Mouse (Mus musculus) cerebral cortex, adult 2 months (tissue): ENCODE results near the gene Fam172a.

ENCODE experiments used
- WGBS: fragments of 180-500 bp; shearing (Covaris S2); methylation state at CpG from one replicate; pipeline ENCODE4 v1.1.7; 2018; 5-methylcytosine and 5-hydroxymethylcytosine counted together

Gene Fam172a

GRCm38 (mm10) chr13:78181071-78181929 is 479.5 kb downstream of the Fam172a start:
- 5% methylated on average over 44 of the region's 44 CpGs for WGBS

DNA sequence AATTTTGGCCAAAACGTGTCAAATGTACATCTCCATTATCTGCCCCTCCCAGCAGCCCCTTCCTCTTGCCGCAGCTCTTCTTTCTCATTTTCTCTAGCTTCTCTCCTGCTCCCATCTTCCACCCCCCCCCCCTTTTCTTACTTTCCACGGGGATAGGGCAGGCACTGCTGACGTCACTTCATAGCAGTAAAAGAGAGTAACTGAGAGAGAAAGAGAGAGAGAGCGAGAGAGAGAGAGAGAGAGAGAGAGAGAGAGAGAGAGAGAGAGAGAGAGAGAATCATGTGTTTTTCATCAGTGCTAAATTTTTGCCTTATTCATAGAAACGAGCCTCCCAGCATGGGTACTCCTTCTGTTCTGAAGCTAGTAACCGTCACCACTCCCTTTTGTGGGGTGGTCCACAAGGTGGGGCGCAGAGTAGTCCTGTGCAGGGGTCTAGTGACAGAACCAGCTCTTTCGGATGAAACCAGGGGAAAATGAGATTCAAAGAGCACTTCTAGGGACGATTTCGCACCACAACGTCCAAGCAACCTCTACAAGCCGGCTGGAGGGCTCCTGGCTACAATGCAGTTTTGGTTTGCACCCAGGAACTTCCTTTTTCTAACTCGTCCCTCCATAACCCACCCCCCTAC is 480.2 kb downstream of the Fam172a start:
- 15% methylated on average over 14 of the region's 14 CpGs for whole genome bisulfite sequencing

GRCm38 (mm10) chr13:78183004-78183403 is 481.2 kb downstream of the Fam172a start:
- WGBS = 44% methylated on average over 5 of the region's 5 CpGs

GRCm38 (mm10) chr13:78183986-78184385 is 482.2 kb downstream of the Fam172a start:
- 55% methylated on average over 5 of the region's 5 CpGs for WGBS

DNA sequence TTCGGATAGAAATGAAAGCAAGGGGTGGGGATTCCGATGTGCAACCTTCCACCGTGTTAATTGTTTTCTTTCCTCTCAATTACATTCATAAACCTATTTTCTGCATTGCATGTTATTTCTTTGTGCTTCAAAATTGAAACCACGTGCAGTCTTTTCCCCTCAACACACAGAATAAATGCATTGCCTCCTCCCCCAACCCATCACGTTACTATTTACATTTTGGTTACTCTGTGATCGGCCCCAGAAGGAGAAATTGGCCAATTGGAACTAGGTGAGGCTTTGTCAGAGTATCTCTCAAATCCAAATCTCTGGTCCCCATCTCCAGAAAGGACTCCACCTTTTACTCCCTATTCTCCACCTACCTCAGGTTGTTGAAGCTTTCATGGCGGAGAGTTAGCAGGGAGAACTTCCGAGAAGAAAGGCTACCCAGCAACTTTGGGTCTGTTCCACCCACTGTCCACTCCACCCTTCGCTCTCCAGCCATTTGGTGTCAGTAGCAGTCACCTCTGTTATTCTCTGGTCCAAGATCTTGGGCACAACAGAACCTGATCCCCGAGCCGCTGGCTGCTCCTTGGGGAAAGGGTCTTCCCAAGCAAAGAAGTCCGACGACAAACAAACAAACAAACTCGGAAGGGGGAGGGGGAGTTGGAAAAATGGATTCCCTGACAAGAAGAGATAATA is 483.1 kb downstream of the Fam172a start:
- 43% methylated on average over 14 of the region's 14 CpGs for WGBS

- 48% methylated on average over 12 of the region's 12 CpGs for WGBS
Observed at GRCm38 (mm10) chr13:78186340-78186946, 484.6 kb downstream of the Fam172a start.

- WGBS = 63% methylated on average over 5 of the region's 5 CpGs
Observed at GRCm38 (mm10) chr13:78187833-78188232, 486.0 kb downstream of the Fam172a start.

GRCm38 (mm10) chr13:78189586-78189985 is 487.8 kb downstream of the Fam172a start:
- WGBS = 58% methylated on average over 10 of the region's 10 CpGs

GRCm38 (mm10) chr13:78193211-78193610 is 491.4 kb downstream of the Fam172a start:
- 33% methylated on average over 4 of the region's 4 CpGs for WGBS

DNA sequence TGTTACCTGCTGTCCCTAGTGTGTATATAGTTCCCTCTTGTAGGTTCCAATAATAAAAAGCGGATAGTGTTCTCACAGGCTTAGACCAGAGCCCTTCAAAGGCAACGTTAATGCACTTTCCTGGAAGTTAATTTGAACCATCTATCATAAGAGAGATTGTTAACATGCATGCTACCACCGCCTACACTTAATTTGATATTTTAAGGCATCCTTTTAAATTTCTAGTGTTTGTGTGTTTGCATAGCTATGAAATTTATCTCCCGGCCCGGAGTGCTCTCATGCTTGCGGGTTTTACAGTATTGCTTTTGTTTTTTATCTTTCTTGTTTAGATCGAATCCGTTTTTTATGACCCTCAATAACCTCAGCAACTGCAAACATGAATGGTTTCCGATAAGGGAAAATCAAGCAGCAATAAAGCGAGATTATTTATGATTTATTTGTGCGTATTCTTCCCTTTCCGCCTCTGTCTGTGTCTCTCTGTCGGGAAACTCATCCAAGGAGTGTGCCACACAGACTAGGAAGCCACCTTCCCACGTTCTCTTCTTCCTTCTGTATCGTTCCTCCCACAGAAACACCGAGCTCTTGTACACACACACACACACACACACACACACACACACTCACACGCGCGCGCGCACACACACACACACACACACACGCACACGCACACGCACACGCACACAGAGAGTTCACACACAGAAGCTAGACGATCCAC is 492.5 kb downstream of the Fam172a start:
- WGBS = 25% methylated on average over 26 of the region's 26 CpGs

DNA sequence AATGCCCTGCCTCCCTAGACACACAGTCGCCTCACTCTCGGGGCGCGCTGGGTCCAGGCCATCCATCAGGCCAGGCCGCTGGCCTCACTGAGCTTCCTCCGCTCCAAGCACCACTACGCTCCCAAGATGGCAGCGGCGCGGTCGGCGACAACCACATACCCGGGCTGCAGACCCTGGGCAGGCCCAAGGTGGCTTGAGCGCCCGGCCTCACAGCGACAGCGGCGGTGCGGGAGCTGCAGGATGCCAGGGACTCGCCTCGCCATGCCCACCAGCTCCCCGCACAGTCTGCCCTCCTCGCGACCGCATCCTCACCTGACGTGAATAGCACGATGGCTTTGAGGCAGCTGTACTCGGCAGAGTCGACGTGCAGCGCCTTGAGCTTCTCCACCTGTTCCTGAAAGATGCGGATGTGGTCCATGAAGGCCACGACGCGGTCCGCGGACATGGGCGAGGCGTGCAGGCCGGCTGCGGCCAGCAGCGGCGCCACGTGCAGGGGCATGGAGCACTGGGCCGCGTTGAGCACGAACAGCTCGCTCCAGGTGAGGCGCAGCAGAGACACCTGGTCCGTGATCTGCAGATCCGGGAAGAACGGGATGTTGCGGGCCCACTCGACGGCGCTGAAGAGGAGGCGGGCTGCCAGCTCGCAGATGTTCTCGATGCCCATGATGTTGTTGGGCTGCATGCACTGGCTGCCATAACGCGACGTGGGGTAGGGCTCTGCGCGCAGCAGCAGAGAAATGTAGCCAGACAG is 493.2 kb downstream of the Fam172a start:
- WGBS = 14% methylated on average over 64 of the region's 64 CpGs

GRCm38 (mm10) chr13:78195601-78196115 is 493.8 kb downstream of the Fam172a start:
- WGBS = 16% methylated on average over 13 of the region's 13 CpGs

- WGBS = 37% methylated on average over 7 of the region's 7 CpGs
Observed at GRCm38 (mm10) chr13:78196236-78196796, 494.5 kb downstream of the Fam172a start.

GRCm38 (mm10) chr13:78197286-78197818 is 495.5 kb downstream of the Fam172a start:
- 5% methylated on average over 9 of the region's 9 CpGs for WGBS

GRCm38 (mm10) chr13:78197819-78198390 is 496.1 kb downstream of the Fam172a start:
- under 1% methylated on average over 29 of the region's 33 CpGs for WGBS

GRCm38 (mm10) chr13:78198391-78198870 is 496.6 kb downstream of the Fam172a start:
- WGBS = 2% methylated on average over 54 of the region's 63 CpGs

DNA sequence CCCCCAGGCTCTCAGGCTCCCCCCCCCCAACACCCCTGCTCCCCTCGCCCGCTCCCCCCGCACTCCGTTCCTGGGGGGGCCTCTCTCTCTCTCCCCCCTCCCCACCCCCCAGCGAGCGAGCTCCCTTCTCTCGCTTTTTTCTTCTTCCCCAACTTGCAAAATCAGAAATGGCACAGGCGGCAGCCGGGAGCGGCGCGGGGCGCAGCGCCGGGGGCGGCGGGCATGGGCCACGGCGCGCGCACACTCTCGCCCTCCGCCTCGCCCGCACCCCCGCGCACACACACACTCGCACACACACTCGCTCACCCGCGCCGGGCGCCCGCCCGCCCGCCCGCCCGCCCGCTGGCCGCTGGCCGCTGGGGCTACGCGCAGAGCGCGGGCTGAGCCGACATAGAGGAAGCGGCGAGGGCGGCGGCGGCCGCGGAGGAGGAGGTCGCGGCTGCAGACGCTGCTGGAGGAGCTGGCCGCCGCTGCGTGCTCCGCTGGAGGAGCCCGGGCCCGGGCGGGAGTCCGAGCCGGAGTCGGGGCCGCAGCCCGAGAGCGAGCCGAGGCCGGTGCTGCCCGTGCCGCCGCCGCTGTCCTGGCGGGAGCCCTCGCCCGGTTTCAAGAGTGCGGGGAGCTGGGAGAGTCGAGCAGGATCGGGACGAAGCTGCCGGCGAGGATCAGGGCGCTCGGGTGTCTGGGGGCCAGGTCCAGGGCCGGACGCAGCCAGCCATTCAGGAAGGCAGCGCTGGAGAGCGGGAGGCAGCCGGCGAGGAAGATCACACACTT is 497.2 kb downstream of the Fam172a start:
- WGBS = 3% methylated on average over 91 of the region's 92 CpGs

DNA sequence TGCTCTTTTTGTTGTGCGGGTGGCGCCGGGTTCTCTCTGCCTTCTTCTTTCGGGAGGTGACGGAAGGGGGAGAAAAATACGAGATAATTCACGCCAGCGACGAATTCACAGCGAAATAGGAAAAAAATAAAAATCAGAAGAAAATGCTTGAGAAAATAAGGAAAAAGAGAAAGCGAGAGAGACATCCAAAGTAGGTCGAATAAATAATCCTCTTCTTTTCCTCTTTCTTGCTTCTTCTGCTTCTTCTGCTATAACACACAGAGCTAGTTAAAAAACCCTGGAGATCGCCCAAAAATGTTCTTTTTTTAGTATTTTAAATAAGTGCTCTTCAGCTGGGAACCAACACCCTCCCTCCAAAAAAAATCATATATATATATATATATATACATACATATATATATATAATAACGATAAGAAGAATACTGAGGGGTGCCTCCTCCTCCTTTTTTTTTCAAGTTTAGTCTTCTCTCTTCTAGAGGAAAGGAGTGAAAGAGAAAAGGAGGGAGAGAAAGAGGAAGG is 497.9 kb downstream of the Fam172a start, which contains the start of gene Nr2f1:
TSS of gene Nr2f1 (minus strand) at position 116 of the 519 bp plus-strand sequence.
- WGBS = 1% methylated on average over 14 of the region's 14 CpGs
